Mouse (Mus musculus): ENCODE measurements around the gene Hist1h4h.

- TF ChIP-seq MXI1 (IDR thresholded peaks at IDR 0.05; ENCODE audit: low read depth, low read length) (no peak), RCOR1 (IDR thresholded peaks at IDR 0.05; ENCODE audit: low read depth, low read length) (no peak), MAFK (IDR thresholded peaks at IDR 0.05; ENCODE audit: borderline replicate concordance, low read depth, low read length) (no peak), GATA1 (IDR thresholded peaks at IDR 0.05; ENCODE audit: low read depth, low read length) (no peak), ZC3H11A (IDR thresholded peaks at IDR 0.05; ENCODE audit: low read depth, low read length) (no peak)
These were observed 26.1 kb downstream of the Hist1h4h start for GRCm38 (mm10) chr13:23556906-23557305.
